Mouse (Mus musculus) MEL (cell line): Measurements from ENCODE around the gene Olfr237-ps1. TPM values are rescaled to one million over a fixed set of nuclear protein-coding genes. Genes with fewer than 3 reads are reported as not detected.

Source experiments
- DNase-seq: peaks from one replicate; pipeline ENCODE4 v3.0.0; 2011; ENCODE audit warnings: low read depth, low spot score
- H3K27ac ChIP-seq: 2 replicates; pipeline ENCODE4 v1.5.1; 2012; ENCODE audit warnings: low read depth, mild to moderate bottlenecking, control low read depth, low read length, moderate library complexity; ENCODE audit not compliant: control insufficient read depth
- H3K27me3 ChIP-seq, 2 experiments: fragments of 150-350 bp in 1 of 2; sonication (generic) in 1 of 2; 2 replicates each; pipeline ENCODE4 v1.6.1; 2012; ENCODE audit warnings: low read length in 2 of 2, mild to moderate bottlenecking in 2 of 2, improper control_type of control experiment in 1 of 2, moderate library complexity in 1 of 2; ENCODE audit not compliant: insufficient read depth in 2 of 2, control insufficient read depth in 1 of 2
- H3K36me3 ChIP-seq, 2 experiments: 2 replicates each; pipeline ENCODE4 v1.6.1; 2012 to 2014; ENCODE audit warnings: low read length in 2 of 2, improper control_type of control experiment in 1 of 2, inconsistent platforms in 1 of 2, mild to moderate bottlenecking in 1 of 2; ENCODE audit not compliant: insufficient read depth in 2 of 2, control insufficient read depth in 1 of 2
- H3K4me1 ChIP-seq, 2 experiments: fragments of 150-350 bp in 1 of 2; sonication (generic) in 1 of 2; 2 replicates each; pipeline ENCODE4 v1.6.1; 2012; ENCODE audit warnings: low read length in 2 of 2, improper control_type of control experiment in 1 of 2, mild to moderate bottlenecking in 1 of 2; ENCODE audit not compliant: insufficient read depth in 2 of 2, control insufficient read depth in 1 of 2
- H3K4me3 ChIP-seq, 2 experiments: fragments of 150-350 bp in 1 of 2; sonication (generic) in 1 of 2; 2 replicates each; pipeline ENCODE4 v1.5.1; 2012; ENCODE audit warnings: low read depth in 2 of 2, low read length in 2 of 2, mild to moderate bottlenecking in 2 of 2, moderate library complexity in 2 of 2, control low read depth in 1 of 2, improper control_type of control experiment in 1 of 2; ENCODE audit not compliant: control insufficient read depth in 1 of 2, insufficient read depth in 1 of 2
- H3K79me2 ChIP-seq: 2 replicates; pipeline ENCODE4 v1.6.1; 2012; ENCODE audit warnings: mild to moderate bottlenecking, low read length, moderate library complexity; ENCODE audit not compliant: control insufficient read depth, poor library complexity, insufficient read depth
- H3K9ac ChIP-seq: 2 replicates; pipeline ENCODE4 v1.6.1; 2012; ENCODE audit warnings: low read depth, mild to moderate bottlenecking, control low read depth, low read length, moderate library complexity; ENCODE audit not compliant: control insufficient read depth, poor library complexity, severe bottlenecking
- H3K9me3 ChIP-seq: fragments of 150-350 bp; sonication (generic); replicated peaks from 2 replicates; pipeline ENCODE4 v1.6.1; 2012; ENCODE audit warnings: mild to moderate bottlenecking, low read length, improper control_type of control experiment, moderate library complexity; ENCODE audit not compliant: insufficient read depth
- BHLHE40 ChIP-seq: IDR thresholded peaks from 2 replicates; pipeline ENCODE4 v1.6.1; 2012; ENCODE audit warnings: low read depth, mild to moderate bottlenecking, inconsistent platforms, low read length, improper control_type of control experiment, borderline replicate concordance
- CHD1 ChIP-seq: IDR thresholded peaks from 2 replicates; pipeline ENCODE4 v1.6.1; 2012; ENCODE audit warnings: low read depth, mild to moderate bottlenecking, inconsistent platforms, low read length, improper control_type of control experiment
- CTCF ChIP-seq, 3 experiments: IDR thresholded peaks in 2 of 3; conservative IDR thresholded peaks in 1 of 3; 2 replicates each; pipeline ENCODE4 v1.5.1; 2011 to 2012; ENCODE audit warnings: low read length in 3 of 3, low read depth in 2 of 3, mild to moderate bottlenecking in 2 of 3, improper control_type of control experiment in 1 of 3, inconsistent platforms in 1 of 3, mixed read lengths in 1 of 3, moderate library complexity in 1 of 3; ENCODE audit not compliant: control insufficient read depth in 1 of 3, insufficient read depth in 1 of 3, poor library complexity in 1 of 3, severe bottlenecking in 1 of 3
- E2F4 ChIP-seq: IDR thresholded peaks from 2 replicates; pipeline ENCODE4 v1.6.1; 2011; ENCODE audit warnings: low read depth, low read length, improper control_type of control experiment, borderline replicate concordance
- ETS1 ChIP-seq: IDR thresholded peaks from 2 replicates; pipeline ENCODE4 v1.6.1; 2012; ENCODE audit warnings: low read depth, mild to moderate bottlenecking, inconsistent platforms, low read length, improper control_type of control experiment, moderate library complexity
- GATA1 ChIP-seq: IDR thresholded peaks from 2 replicates; pipeline ENCODE4 v1.6.1; 2011; ENCODE audit warnings: low read depth, low read length, improper control_type of control experiment
- HCFC1 ChIP-seq: IDR thresholded peaks from 2 replicates; pipeline ENCODE4 v1.6.1; 2012; ENCODE audit warnings: low read depth, mild to moderate bottlenecking, inconsistent platforms, low read length, improper control_type of control experiment, moderate library complexity
- JUND ChIP-seq: IDR thresholded peaks from 2 replicates; pipeline ENCODE4 v1.6.1; 2011; ENCODE audit warnings: low read depth, mild to moderate bottlenecking, improper control_type of control experiment, low read length
- KAT2A ChIP-seq: conservative IDR thresholded peaks from 2 replicates; pipeline ENCODE4 v1.6.1; 2012; ENCODE audit warnings: low read depth, low read length, improper control_type of control experiment, inconsistent platforms
- MAX ChIP-seq: IDR thresholded peaks from 2 replicates; pipeline ENCODE4 v1.6.1; 2011; ENCODE audit warnings: low read length, improper control_type of control experiment
- MAZ ChIP-seq: IDR thresholded peaks from 2 replicates; pipeline ENCODE4 v1.6.1; 2012; ENCODE audit warnings: low read depth, mild to moderate bottlenecking, inconsistent platforms, low read length, improper control_type of control experiment
- MEF2A ChIP-seq: IDR thresholded peaks from 2 replicates; pipeline ENCODE4 v1.6.1; 2014; ENCODE audit warnings: low read depth, mild to moderate bottlenecking, inconsistent platforms, low read length, improper control_type of control experiment; ENCODE audit not compliant: poor library complexity, insufficient replicate concordance, severe bottlenecking; ENCODE audit errors: extremely low read depth
- MXI1 ChIP-seq: IDR thresholded peaks from 2 replicates; pipeline ENCODE4 v1.6.1; 2011; ENCODE audit warnings: mild to moderate bottlenecking, low read depth, low read length, improper control_type of control experiment
- MYB ChIP-seq: IDR thresholded peaks from 2 replicates; pipeline ENCODE4 v1.6.1; 2011; ENCODE audit warnings: mild to moderate bottlenecking, low read depth, low read length, improper control_type of control experiment
- MYC ChIP-seq: IDR thresholded peaks from 2 replicates; pipeline ENCODE4 v1.6.1; 2011; ENCODE audit warnings: low read depth, mild to moderate bottlenecking, low read length, improper control_type of control experiment, moderate library complexity
- POLR2A ChIP-seq, 2 experiments: IDR thresholded peaks; 2 replicates each; pipeline ENCODE4 v1.6.1; 2011 to 2012; ENCODE audit warnings: low read length in 2 of 2, mild to moderate bottlenecking in 2 of 2, control low read depth in 1 of 2, improper control_type of control experiment in 1 of 2, low read depth in 1 of 2, moderate library complexity in 1 of 2; ENCODE audit not compliant: control insufficient read depth in 1 of 2, insufficient read depth in 1 of 2, poor library complexity in 1 of 2
- POLR2AphosphoS2 ChIP-seq: IDR thresholded peaks from 2 replicates; pipeline ENCODE4 v1.6.1; 2011; ENCODE audit warnings: low read length, improper control_type of control experiment
- POLR2AphosphoS5 ChIP-seq: IDR thresholded peaks from 2 replicates; pipeline ENCODE4 v1.6.1; 2012; ENCODE audit warnings: low read depth, borderline replicate concordance, mild to moderate bottlenecking, inconsistent platforms, low read length, moderate library complexity, mixed read lengths
- RCOR1 ChIP-seq: IDR thresholded peaks from 2 replicates; pipeline ENCODE4 v1.6.1; 2012; ENCODE audit warnings: low read depth, mild to moderate bottlenecking, inconsistent platforms, low read length, improper control_type of control experiment
- SMC3 ChIP-seq: IDR thresholded peaks from 2 replicates; pipeline ENCODE4 v1.6.1; 2011; ENCODE audit warnings: low read depth, low read length, improper control_type of control experiment
- TCF12 ChIP-seq: IDR thresholded peaks from 2 replicates; pipeline ENCODE4 v1.6.1; 2014; ENCODE audit warnings: low read depth, mild to moderate bottlenecking, inconsistent platforms, low read length, improper control_type of control experiment, moderate library complexity
- UBTF ChIP-seq: IDR thresholded peaks from 2 replicates; pipeline ENCODE4 v1.6.1; 2012; ENCODE audit warnings: low read depth, mild to moderate bottlenecking, inconsistent platforms, low read length, improper control_type of control experiment, moderate library complexity, borderline replicate concordance; ENCODE audit not compliant: insufficient read depth
- USF2 ChIP-seq, 2 experiments: IDR thresholded peaks; 2 replicates each; pipeline ENCODE4 v1.6.1; 2011 to 2012; ENCODE audit warnings: improper control_type of control experiment in 2 of 2, low read length in 2 of 2, borderline replicate concordance in 1 of 2, inconsistent platforms in 1 of 2, low read depth in 1 of 2, mild to moderate bottlenecking in 1 of 2; ENCODE audit not compliant: insufficient read depth in 1 of 2
- ZMIZ1 ChIP-seq: IDR thresholded peaks from 2 replicates; pipeline ENCODE4 v1.6.1; 2012; ENCODE audit warnings: low read depth, mild to moderate bottlenecking, inconsistent platforms, low read length, improper control_type of control experiment, moderate library complexity
- ZNF384 ChIP-seq: IDR thresholded peaks from 2 replicates; pipeline ENCODE4 v1.6.1; 2012; ENCODE audit warnings: low read depth, mild to moderate bottlenecking, inconsistent platforms, low read length, improper control_type of control experiment
- polyA plus RNA-seq, 2 experiments: library from polyadenylated mRNA; stranded (reverse) in 1 of 2; unstranded in 1 of 2; fragments of >175 nt in 1 of 2; fragments of >200 nt in 1 of 2; gene quantifications; 2 replicates each; pipeline versions ENCODE4 v1.2.1 to v1.2.4; 2012; ENCODE audit warnings: low replicate concordance in 2 of 2, low read depth in 1 of 2; ENCODE audit not compliant: insufficient read length in 2 of 2, insufficient read depth in 1 of 2, missing spikeins in 1 of 2
- total RNA-seq: library from RNA; depleted of rRNA; stranded (reverse); fragments of 300-350 nt; gene quantifications from 2 replicates; pipeline ENCODE4 v1.2.3, GENCODE M21; 2012

Gene Olfr237-ps1
- total and polyA plus RNA-seq, 3 experiments, result not detected

DNA sequence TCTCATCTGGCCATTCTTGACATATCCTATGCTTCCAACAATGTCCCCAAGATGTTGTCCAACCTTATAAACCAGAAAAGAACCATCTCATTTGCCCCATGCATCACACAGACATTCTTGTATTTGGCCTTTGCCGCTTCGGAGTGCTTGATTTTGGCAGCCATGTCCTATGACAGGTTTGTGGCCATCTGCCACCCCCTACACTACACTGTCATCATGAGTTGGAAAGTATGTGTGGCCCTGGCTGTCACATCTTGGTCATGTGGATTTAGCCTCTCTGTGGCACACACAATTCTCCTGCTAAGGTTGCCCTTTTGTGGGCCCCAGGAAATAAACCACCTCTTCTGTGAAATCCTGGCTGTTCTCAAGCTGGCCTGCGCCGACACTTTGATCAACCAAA, 20.9 kb downstream of the Olfr237-ps1 start:
- Histone ChIP-seq H3K27me3 (no peaks in the 10 kb centered on the region), H3K27ac (no peak overlapping the region)
- TF ChIP-seq CHD1 (no peak), MXI1 (no peak), UBTF (no peak), RCOR1 (no peak), MYB (no peak), CTCF (IDR thresholded peaks at IDR 0.05 in 2 of 3, conservative IDR thresholded peaks at IDR 0.05 in 1 of 3; ENCODE audit: control insufficient read depth in 1 of 3, insufficient read depth in 1 of 3, low read depth in 2 of 3, low read length in 3 of 3, poor library complexity in 1 of 3, severe bottlenecking in 1 of 3) (no peak), KAT2A (no peak)

DNA sequence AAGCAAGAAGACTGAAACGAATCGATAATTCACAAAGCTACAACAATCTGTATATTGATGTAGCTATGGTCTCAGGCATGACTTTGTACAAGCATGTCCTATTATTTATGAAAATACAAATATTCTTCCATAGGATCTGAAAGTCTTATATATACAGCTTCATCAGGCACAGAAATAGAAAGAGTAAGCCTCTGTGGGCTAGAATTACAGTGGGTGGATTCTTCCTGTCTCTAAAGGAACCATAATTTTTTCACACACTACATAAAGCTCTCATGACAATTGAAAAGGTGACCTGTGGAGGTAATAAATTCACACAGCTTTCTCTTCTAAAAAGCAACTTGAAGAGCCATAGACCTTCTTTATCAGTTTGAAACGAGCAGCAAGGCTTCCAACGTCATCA, 25.5 kb downstream of the Olfr237-ps1 start, which contains the start of gene Olfr13:
Gene Olfr13 (plus strand): TSS at position 301 of the 400 bp plus-strand sequence.
- Histone ChIP-seq H3K27ac (no peak within 1 kb of the TSS), H3K9me3 (no peaks in the 10 kb centered on the region)

More for the DNA sequence above, 20.9 kb downstream of the Olfr237-ps1 start:
- no peaks in the 10 kb centered on the region for H3K4me1 ChIP-seq
- H3K9ac ChIP-seq, result no peak overlapping the region
- DNase-seq, result no peak
- no peaks in the 10 kb centered on the region for H3K9me3 ChIP-seq
- no peak overlapping the region for H3K4me3 ChIP-seq
- no peaks in the 10 kb centered on the region for H3K79me2 ChIP-seq
- H3K36me3 ChIP-seq, result no peaks in the 10 kb centered on the region

DNA sequence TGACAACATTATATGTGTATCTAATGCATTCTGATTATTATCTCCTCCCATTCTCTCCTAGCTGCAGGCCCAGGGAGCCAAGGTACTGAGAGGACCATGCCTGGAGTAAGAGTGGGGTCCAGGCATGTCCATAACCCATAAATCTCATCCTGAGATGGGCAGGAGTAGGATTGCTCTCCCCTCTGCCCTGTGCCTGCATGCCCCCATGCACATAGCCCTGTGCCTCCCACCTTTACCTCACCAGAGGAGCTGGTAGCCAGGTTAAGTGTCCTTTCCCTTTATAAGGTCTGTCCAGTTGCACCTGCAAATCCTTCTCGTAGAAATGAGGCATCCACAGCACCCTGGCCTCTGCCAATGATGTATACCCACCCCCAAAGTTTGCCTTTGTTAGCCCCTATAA, 31.8 kb downstream of the Olfr237-ps1 start:
- Histone ChIP-seq H3K27ac (no peak overlapping the region), H3K27me3 (no peaks in the 10 kb centered on the region), H3K9ac (no peak overlapping the region), H3K4me1 (no peaks in the 10 kb centered on the region), H3K79me2 (no peaks in the 10 kb centered on the region), H3K4me3 (no peak overlapping the region), H3K36me3 (no peaks in the 10 kb centered on the region), H3K9me3 (no peaks in the 10 kb centered on the region)
- no peak for DNase-seq
- TF ChIP-seq USF2 (IDR thresholded peaks at IDR 0.05; ENCODE audit: borderline replicate concordance in 1 of 2, insufficient read depth in 1 of 2, low read depth in 1 of 2, low read length in 2 of 2) (no peak), ZMIZ1 (no peak), HCFC1 (no peak), E2F4 (no peak), ETS1 (no peak), GATA1 (no peak), BHLHE40 (no peak), MAZ (no peak), POLR2AphosphoS5 (no peak), CTCF (IDR thresholded peaks at IDR 0.05 in 2 of 3, conservative IDR thresholded peaks at IDR 0.05 in 1 of 3; ENCODE audit: control insufficient read depth in 1 of 3, insufficient read depth in 1 of 3, low read depth in 2 of 3, low read length in 3 of 3, poor library complexity in 1 of 3, severe bottlenecking in 1 of 3) (no peak), MXI1 (no peak)

More for the DNA sequence above, 25.5 kb downstream of the Olfr237-ps1 start, which contains the start of gene Olfr13:
- Histone ChIP-seq H3K36me3 (no peaks in the 10 kb centered on the region), H3K27me3 (no peaks in the 10 kb centered on the region), H3K79me2 (no peaks in the 10 kb centered on the region), H3K4me3 (no peak within 1 kb of the TSS), H3K4me1 (no peaks in the 10 kb centered on the region), H3K9ac (no peak within 1 kb of the TSS)
- DNase-seq, result no peak
- no peak for TF ChIP-seq MEF2A
- TF ChIP-seq SMC3, result no peak
- no peak for TF ChIP-seq TCF12
- no peak for TF ChIP-seq POLR2A (IDR thresholded peaks at IDR 0.05; ENCODE audit: control insufficient read depth in 1 of 2, insufficient read depth in 1 of 2, low read depth in 1 of 2, low read length in 2 of 2, poor library complexity in 1 of 2)
- TF ChIP-seq POLR2AphosphoS2, result no peak
- no peak for TF ChIP-seq UBTF
- no peak for TF ChIP-seq ZNF384
- no peak for TF ChIP-seq USF2 (IDR thresholded peaks at IDR 0.05; ENCODE audit: borderline replicate concordance in 1 of 2, insufficient read depth in 1 of 2, low read depth in 1 of 2, low read length in 2 of 2)
- TF ChIP-seq JUND, result no peak
- TF ChIP-seq CTCF (IDR thresholded peaks at IDR 0.05 in 2 of 3, conservative IDR thresholded peaks at IDR 0.05 in 1 of 3; ENCODE audit: control insufficient read depth in 1 of 3, insufficient read depth in 1 of 3, low read depth in 2 of 3, low read length in 3 of 3, poor library complexity in 1 of 3, severe bottlenecking in 1 of 3), result no peak
- no peak for TF ChIP-seq KAT2A
- TF ChIP-seq MYC, result no peak
- TF ChIP-seq HCFC1, result no peak
- TF ChIP-seq MAX, result no peak
- no peak for TF ChIP-seq MXI1
